Mouse (Mus musculus) bone marrow, adult 2 months (tissue): ENCODE measurements around the gene Asb2. TPM values are rescaled to one million over a fixed set of nuclear protein-coding genes. Genes with fewer than 3 reads are reported as not detected.
A peak's percentile ranks its signal among the peaks of the same experiment; 100 is the strongest.

ENCODE experiments used
- H3K27ac ChIP-seq: fragments of 200-500 bp; 2 replicates; pipeline ENCODE4 v1.5.1; 2012; ENCODE audit warnings: low read depth, mild to moderate bottlenecking, control low read depth, inconsistent platforms, low read length; ENCODE audit not compliant: control insufficient read depth, poor library complexity, insufficient read depth
- H3K4me1 ChIP-seq: fragments of 200-500 bp; 2 replicates; pipeline ENCODE4 v1.6.1; 2011; ENCODE audit warnings: low read length; ENCODE audit not compliant: control insufficient read depth, insufficient read depth
- H3K4me3 ChIP-seq: fragments of 200-500 bp; replicated peaks from 2 replicates; pipeline ENCODE3; 2011; ENCODE audit warnings: mild to moderate bottlenecking, low read depth, low read length, control low read depth; ENCODE audit not compliant: control insufficient read depth
- CTCF ChIP-seq: fragments of 200-500 bp; IDR thresholded peaks from 2 replicates; pipeline ENCODE4 v1.5.1; 2011; ENCODE audit warnings: low read length, control low read depth; ENCODE audit not compliant: control insufficient read depth, insufficient read depth
- POLR2A ChIP-seq: fragments of 200-500 bp; IDR thresholded peaks from 2 replicates; pipeline ENCODE4 v1.6.1; 2011; ENCODE audit warnings: low read depth, mild to moderate bottlenecking, control low read depth, low read length, borderline replicate concordance; ENCODE audit not compliant: control insufficient read depth
- WGBS: fragments of 180-500 bp; shearing (Covaris S2); methylation state at CpG from one replicate; pipeline ENCODE4 v1.1.7; 2018; 5-methylcytosine and 5-hydroxymethylcytosine counted together
- polyA plus RNA-seq: library from polyadenylated mRNA; stranded (reverse); fragments of >200 nt; gene quantifications from 2 replicates; pipeline ENCODE4 v1.2.4, GENCODE M21; 2011; ENCODE audit warnings: low replicate concordance; ENCODE audit not compliant: missing spikeins, insufficient read depth, insufficient read length

Gene Asb2
- polyA plus RNA-seq, 1 experiment, result 2.8 TPM

DNA sequence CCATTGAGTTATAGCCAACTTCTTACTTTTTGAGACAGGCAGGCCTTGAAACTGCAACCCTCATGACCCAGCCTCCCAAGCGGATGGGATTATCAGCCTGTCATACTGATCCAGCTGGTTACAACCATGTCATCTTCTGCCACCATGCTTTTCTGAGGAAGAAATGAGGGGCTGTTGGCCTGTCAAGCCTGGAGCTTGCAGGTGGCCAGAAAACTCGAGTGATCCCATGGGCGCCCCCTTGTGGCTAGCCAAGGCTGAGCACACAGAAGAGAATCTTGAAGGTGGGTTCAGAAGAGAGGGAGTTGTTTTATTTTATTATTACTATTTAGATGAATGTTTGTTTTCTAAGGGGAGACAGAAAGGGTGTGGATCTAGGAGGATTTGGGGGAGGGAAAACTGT, 49.1 kb downstream of the Asb2 start:
- Histone ChIP-seq H3K4me1 (no peaks in the 10 kb centered on the region), H3K27ac (no peak overlapping the region), H3K4me3 (no peak overlapping the region)
- 29% methylated on average over 3 of the region's 3 CpGs for WGBS
- no peak for TF ChIP-seq POLR2A
- TF ChIP-seq CTCF, result peak; percentile 61

DNA sequence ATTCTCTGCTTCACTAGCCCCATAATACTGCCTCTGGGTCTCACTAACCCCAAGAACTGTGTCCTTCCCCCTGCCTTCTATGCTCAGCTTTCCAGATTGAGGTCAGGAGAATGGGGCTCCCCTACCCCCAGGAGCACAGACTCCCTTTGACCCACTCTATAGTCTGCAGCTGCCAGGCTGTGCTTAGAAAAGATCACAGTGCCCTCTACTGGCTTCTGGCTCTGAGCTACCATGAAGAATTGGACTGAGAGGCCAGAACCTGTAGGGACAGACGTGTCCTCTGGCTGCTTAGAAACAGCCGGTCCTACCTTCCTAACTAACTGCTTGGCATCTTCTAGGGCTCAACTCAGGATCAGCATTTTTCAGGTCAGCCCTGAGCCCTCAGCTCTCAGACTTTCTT, 49.6 kb downstream of the Asb2 start:
- H3K4me3 ChIP-seq, result no peak overlapping the region
- WGBS, result 36% methylated on average over 2 of the region's 2 CpGs

DNA sequence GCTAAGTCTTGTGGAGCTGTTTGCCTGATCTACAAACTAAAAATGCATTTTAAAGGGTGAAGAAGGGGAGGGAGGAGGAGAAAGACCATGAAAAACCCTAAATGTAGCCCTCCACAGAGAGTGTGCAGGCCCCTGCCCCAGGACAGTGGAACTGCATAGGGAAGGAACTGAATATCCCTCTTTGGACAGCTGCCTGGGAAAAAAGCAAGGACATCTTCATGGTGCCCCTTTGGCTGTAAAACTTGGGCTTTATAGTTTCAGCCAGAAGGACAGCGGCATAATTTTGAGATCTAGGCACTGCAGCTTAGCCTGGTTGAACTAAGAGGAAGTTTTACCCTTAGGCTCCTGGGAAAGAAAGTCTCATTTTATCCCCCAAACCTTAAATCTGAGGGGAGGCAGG, 52.8 kb downstream of the Asb2 start:
- Histone ChIP-seq H3K4me3 (no peak overlapping the region), H3K27ac (no peak overlapping the region), H3K4me1 (no peaks in the 10 kb centered on the region)
- TF ChIP-seq CTCF, result no peak
- no peak for TF ChIP-seq POLR2A
- WGBS, result 90% methylated on average over 1 of the region's 1 CpGs

More for the DNA sequence above, 49.6 kb downstream of the Asb2 start:
- Histone ChIP-seq H3K27ac (no peak overlapping the region), H3K4me1 (no peaks in the 10 kb centered on the region)
- TF ChIP-seq POLR2A (no peak), CTCF (no peak)

DNA sequence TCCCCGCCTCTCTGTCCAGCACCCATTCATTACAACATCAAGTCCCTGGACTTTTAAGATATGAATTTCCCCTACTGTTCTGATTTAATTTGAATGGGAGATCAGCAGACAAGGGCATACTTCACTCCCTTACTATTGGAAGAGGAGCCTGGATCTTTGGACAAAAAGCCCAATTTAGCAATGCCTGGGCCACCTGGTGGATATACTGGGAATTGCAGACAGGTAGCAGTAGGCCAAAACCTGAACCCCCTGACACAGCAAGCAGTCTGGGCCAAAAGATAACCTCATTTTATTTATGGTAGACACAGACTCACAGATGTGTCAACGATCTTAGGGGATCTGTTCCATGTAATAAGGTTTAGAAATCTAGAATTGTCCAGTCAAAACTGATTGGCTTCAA, 54.2 kb downstream of the Asb2 start:
- H3K4me1 ChIP-seq, result no peaks in the 10 kb centered on the region
- no peak overlapping the region for H3K4me3 ChIP-seq
- WGBS, result 50% methylated on average over 2 of the region's 2 CpGs
- no peak overlapping the region for H3K27ac ChIP-seq
- peak; percentile 55 for TF ChIP-seq CTCF
- no peak for TF ChIP-seq POLR2A

DNA sequence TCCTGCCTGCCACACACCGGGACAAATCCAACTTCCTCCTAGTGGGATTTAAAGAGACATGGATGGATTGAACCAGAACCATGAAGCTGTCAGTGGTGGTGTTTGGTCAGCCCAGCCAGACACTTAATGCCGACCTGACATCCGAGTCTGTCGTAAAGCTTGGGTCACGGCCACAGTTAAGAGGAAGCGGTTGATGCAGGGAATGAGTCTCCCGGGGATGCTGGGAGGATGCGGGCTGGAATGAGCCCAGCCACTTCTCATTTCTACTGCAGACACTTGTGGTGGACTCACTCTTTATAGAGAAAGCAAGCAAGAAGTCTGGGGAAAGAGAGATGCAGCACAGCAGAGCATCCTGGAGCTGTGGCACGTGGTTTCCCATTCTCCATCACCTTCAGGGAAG, 55.3 kb downstream of the Asb2 start:
- WGBS, result 31% methylated on average over 9 of the region's 9 CpGs
- H3K27ac ChIP-seq, result no peak overlapping the region
- H3K4me3 ChIP-seq, result no peak overlapping the region
- H3K4me1 ChIP-seq, result no peaks in the 10 kb centered on the region
- no peak for TF ChIP-seq POLR2A

DNA sequence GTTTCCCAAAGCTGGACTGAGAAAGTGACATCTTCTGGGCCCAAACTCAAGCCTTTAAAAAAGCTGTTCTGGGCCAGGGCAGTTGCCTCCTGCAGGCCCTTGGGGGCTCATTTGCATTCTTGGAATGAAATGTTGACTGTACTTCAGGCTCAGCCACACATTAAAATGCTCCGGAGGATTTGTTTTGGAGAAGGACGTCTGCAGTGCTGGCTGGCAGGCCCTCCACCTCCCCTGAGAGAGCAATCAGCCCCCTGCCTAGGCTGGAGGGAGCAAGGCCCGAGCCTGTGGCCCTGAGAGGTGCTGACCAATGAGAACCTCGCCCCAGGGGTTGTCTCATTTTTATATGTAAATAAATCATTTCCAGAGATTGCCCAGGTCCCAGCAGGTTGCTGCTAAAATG, 59.5 kb downstream of the Asb2 start:
- 43% methylated on average over 4 of the region's 4 CpGs for whole genome bisulfite sequencing
- no peak overlapping the region for H3K4me3 ChIP-seq
- no peaks in the 10 kb centered on the region for H3K4me1 ChIP-seq
- H3K27ac ChIP-seq, result no peak overlapping the region
- no peak for TF ChIP-seq CTCF
- no peak for TF ChIP-seq POLR2A

DNA sequence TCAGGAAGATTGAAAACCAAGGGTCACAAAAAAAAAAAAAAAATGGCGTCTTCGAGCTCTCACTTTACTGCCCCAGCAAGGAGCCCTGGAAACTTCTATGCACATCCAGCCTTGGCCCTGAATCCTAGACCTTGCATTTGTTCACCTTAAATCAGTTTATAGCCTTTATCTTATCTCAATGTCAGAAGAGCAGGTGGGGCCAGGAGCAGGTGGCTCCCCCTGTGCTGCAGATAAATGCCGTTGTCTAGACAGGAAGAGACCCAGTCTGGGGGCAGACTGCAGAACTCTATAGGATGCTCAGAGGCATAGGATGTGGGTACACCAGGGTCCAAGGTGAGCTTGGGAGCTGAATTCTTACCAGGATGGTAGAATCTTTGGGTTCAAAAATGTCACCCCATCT, 63.4 kb downstream of the Asb2 start:
- H3K27ac ChIP-seq, result no peak overlapping the region
- WGBS, result 71% methylated on average over 3 of the region's 3 CpGs
- no peaks in the 10 kb centered on the region for H3K4me1 ChIP-seq
- TF ChIP-seq POLR2A, result no peak
- no peak for TF ChIP-seq CTCF
- no peak overlapping the region for H3K4me3 ChIP-seq

DNA sequence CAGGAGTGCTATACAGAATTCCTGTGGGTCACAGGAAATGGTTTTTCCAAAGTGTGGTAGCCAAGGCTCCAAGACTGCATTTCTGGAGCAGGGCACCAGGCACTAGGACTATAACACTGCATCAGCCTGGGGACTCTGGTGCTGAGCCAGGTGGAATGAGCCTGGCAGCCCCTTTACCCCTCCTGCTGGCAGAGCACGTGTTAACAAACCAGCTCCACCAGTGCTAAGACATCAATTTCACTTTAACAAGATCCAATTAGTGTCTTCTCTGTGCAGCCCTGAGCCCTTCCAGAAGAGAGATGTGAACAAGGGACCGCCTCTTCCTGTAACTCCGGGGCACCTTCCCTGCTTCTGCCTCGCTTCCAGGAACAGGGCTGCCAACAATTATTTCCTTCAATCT, 68.5 kb downstream of the Asb2 start:
- no peaks in the 10 kb centered on the region for H3K4me1 ChIP-seq
- no peak overlapping the region for H3K4me3 ChIP-seq
- WGBS, result 39% methylated on average over 4 of the region's 4 CpGs
- TF ChIP-seq CTCF (no peak), POLR2A (no peak)
- no peak overlapping the region for H3K27ac ChIP-seq

DNA sequence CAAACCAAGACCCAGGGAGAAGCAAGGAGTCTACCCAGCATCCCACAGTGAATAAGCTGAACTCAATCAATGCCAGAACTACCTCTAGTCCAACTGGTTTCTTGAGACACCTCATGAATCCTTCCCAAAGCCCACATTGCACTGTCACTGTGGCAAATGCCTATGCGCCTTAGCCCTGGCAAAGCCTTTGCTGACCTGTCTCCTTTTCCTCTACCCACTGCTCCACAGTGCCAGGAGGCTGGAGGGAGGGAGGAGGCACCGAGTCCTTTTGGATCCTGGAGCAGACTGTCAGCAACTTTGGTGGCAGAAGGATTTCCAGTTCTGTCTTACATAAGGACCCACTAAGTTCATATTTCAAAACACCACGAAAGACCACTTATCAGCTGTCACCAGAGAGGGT, 72.4 kb downstream of the Asb2 start:
- WGBS, result 67% methylated on average over 3 of the region's 3 CpGs
- no peak overlapping the region for H3K27ac ChIP-seq
- no peaks in the 10 kb centered on the region; the same call in 1 of the 2 replicates for H3K4me1 ChIP-seq
- no peak for TF ChIP-seq CTCF
- no peak overlapping the region for H3K4me3 ChIP-seq
